In the genomic region with DNA sequence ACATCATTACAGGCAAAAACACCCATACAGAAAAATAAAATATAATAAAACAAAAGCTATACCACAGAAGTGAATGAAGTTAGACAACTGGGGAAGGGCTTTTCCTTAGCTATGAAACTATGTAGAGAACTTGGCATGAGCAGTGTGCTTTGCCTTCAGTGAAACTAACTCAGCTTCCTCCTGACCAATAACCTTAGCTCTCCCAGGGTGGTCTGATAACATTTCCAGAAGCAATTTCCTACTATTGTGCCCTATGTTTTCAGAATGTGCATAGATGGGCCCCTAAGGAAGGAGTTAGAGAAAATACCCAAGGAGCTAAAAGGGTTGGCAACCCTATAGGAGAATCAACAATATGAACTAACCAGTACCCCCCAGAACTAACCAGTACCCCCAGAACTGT, we compare ENCODE assay signal across 16 mouse cellular contexts.
"Had no signal": no experiment of that assay in that cellular context is flagged by ENCODE, and none has a peak within 500 bp of the region (broad histone marks: within the 10 kb centered on the region; RNA-seq: fewer than 3 reads in every experiment).

No protein-coding gene starts in this region.

- H3K27me3 ChIP-seq: neural tube, embryonic 13.5 days; neural tube, embryonic 15.5 days; stomach, embryonic 15.5 days had no signal

- H3K27ac ChIP-seq: neural tube, embryonic 13.5 days; neural tube, embryonic 15.5 days; stomach, embryonic 15.5 days; stomach, postnatal 0 days had no signal

- H3K4me3 ChIP-seq: neural tube, embryonic 13.5 days; neural tube, embryonic 15.5 days; stomach, embryonic 15.5 days had no signal

- H3K4me1 ChIP-seq: neural tube, embryonic 13.5 days; neural tube, embryonic 15.5 days; stomach, embryonic 15.5 days had no signal

- H3K4me2 ChIP-seq: neural tube, embryonic 13.5 days; neural tube, embryonic 15.5 days; stomach, embryonic 15.5 days had no signal

- H3K36me3 ChIP-seq: neural tube, embryonic 13.5 days; neural tube, embryonic 15.5 days; stomach, embryonic 15.5 days had no signal

- DNase-seq: retina, postnatal 1 day; right cerebral cortex, adult 18-20 months; right cerebral cortex, postnatal 14 days; right cerebral cortex, postnatal 25 days; right cerebral cortex, postnatal 4 days; spleen, adult 18-20 months; thymus, adult 18-20 months; thymus, adult 2 months; thymus, postnatal 14 days; thymus, postnatal 25 days; thymus, postnatal 36 days; thymus, postnatal 4 days had no signal

- H3K9ac ChIP-seq: neural tube, embryonic 13.5 days; neural tube, embryonic 15.5 days; stomach, embryonic 15.5 days had no signal

- H3K9me3 ChIP-seq: neural tube, embryonic 13.5 days; neural tube, embryonic 15.5 days; stomach, embryonic 15.5 days had no signal
